Mouse (Mus musculus): ENCODE results near the gene Mdfic. TPM values are rescaled to one million over a fixed set of nuclear protein-coding genes. Genes with fewer than 3 reads are reported as not detected.

Gene Mdfic
- total RNA-seq, 2 experiments from 2014 or later = 2.5 to 4.3 TPM

GRCm38 (mm10) chr6:15789523-15790500 is 69.4 kb downstream of the Mdfic start:
- peak in 1 of 2 experiments; percentile 53 for DNase-seq (ENCODE audit: low spot score in 2 of 2)

GRCm38 (mm10) chr6:15792680-15793601 is 72.5 kb downstream of the Mdfic start:
- peak in 1 of 2 experiments; percentile 7 for DNase-seq (ENCODE audit: low spot score in 2 of 2)

DNA sequence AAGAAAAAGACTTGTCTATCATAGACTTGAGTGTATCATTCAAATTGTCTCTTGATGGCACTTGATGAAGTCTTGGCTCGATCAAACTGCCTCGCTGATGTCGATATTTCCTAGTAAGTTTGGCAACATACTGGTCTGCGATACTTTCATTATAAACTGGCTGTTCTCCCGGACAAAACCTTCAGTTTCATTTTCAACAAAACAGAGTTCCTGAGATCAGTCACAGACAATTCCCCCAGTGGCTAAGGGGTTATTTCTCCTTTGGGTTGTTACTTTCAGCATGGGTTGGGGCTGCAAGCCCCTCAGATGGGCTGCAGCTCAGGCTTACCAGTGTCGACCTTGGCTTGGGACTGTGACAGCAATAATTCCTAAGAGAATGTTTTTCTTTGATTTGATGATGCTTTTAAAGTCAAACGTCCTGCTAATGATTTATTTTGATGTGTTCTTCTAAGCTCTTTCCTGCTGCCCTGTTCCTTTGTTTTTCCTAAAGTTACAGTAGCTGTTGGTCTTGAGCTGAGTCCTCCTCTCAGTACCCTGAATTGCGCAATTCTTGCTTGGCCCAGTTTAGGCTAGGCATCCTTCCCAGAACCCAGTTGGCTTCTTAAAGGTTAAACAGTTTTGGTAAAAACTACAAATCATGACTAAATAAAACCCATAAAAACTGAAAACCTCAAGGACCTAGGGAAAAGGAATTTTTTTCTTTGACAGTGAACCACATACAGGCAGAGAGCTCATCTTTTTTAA is 73.3 kb downstream of the Mdfic start:
- DNase-seq (ENCODE audit: low spot score in 2 of 2) = no peak

- DNase-seq (ENCODE audit: low spot score in 2 of 2) = no peak
These were observed 74.3 kb downstream of the Mdfic start for GRCm38 (mm10) chr6:15794801-15795200.

- DNase-seq (ENCODE audit: low spot score in 2 of 2) = no peak
These were observed 86.9 kb downstream of the Mdfic start for GRCm38 (mm10) chr6:15807382-15807781.

DNA sequence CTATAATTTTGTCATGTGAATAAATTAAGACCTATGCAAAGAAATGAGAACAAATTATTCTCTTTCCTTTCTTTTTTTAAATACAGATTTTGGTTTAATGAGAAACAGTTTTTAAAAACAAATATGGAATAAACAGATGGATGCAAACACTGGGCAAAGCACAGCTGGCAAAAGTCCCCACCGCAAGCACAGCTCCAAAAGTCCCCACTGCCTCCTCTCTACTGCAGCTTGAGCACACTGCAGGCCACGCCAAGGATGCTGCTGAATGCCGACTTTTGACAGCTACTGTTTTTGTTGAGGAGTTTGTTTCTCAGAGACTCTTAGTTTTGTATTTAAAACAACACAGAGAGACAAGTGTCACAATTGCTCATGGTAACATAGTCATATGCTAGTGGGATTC is 104.8 kb downstream of the Mdfic start:
- no peak for DNase-seq (ENCODE audit: low spot score in 2 of 2)

DNA sequence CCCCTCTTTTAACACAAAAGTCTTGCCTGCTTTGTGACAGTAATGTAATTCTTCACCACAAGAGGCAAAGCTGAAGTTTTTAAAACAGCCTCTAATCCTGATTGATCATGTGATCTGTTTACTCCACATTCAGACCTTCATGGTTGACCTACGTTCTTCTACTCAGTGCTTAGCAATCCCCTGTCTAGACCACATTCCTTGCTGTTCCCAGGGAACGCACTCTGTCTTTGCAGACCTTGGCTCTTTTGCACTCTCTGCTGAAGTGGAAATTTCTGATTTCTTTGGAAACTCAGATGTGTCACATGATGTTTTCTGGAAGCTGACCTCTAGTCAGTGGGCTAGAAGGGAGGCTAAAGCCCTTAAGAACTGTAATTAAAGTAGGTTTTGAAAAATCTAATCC is 109.4 kb downstream of the Mdfic start:
- DNase-seq (ENCODE audit: low spot score in 2 of 2) = no peak

- no peak for DNase-seq (ENCODE audit: low spot score in 2 of 2)
These were observed 110.2 kb downstream of the Mdfic start for GRCm38 (mm10) chr6:15830651-15831050.

GRCm38 (mm10) chr6:15837695-15838094 is 117.2 kb downstream of the Mdfic start:
- DNase-seq (ENCODE audit: low spot score in 2 of 2) = no peak

DNA sequence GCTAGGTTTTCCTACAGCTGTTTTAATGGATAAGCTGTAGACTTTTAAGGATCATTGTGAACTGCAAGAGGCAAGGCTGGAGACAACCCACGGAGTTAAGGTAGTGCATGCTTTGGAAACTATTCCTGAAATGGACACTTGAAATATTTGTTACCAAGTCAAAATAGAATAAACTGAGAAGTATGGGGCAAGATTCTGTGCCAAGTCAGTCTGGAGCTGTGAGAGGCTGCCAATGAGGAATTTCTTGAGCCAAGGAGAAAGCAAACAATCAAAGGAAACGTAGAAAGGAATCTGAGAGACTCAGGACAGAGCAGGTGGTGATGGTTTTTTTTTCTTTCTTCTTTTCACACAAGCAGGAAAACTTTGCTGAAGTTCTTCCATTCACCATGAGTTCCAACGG is 119.4 kb downstream of the Mdfic start:
- no peak for DNase-seq (ENCODE audit: low spot score in 2 of 2)

GRCm38 (mm10) chr6:15840429-15840828 is 120.0 kb downstream of the Mdfic start:
- DNase-seq (ENCODE audit: low spot score in 2 of 2) = no peak

- no peak for DNase-seq (ENCODE audit: low spot score in 2 of 2)
These were observed 121.2 kb downstream of the Mdfic start for GRCm38 (mm10) chr6:15841476-15842209.

- DNase-seq (ENCODE audit: low spot score in 2 of 2) = no peak
These were observed 122.8 kb downstream of the Mdfic start for GRCm38 (mm10) chr6:15843295-15843694.

GRCm38 (mm10) chr6:15845711-15846342 is 125.4 kb downstream of the Mdfic start:
- no peak for DNase-seq (ENCODE audit: low spot score in 2 of 2)

Measured in layer of hippocampus, adult 18-20 months (tissue).